22 mouse cellular contexts compared by ENCODE assay signal in the genomic region with DNA sequence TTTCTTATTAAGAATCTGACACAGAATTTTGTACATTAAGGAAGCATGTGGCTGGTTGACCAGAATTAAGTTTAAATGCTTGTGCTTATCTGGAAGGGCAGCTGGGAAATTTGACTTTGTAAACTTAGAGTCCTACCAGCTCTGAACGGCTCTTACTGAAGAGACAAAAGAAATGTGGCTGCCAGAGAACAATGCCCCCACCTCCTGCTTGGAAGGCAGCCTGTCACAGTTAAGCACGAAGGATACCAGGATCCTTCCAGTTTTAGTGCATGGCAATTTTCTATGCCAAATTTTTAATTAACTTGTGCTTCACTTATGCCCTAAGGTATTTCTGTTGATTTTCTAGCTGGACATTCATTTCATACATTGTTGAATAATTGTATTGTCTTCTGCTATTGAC.
"Had no signal": no experiment of that assay in that cellular context is flagged by ENCODE, and none has a peak within 500 bp of the region (broad histone marks: within the 10 kb centered on the region; RNA-seq: fewer than 3 reads in every experiment).

No protein-coding gene starts in this region.

- H3K27ac ChIP-seq: gastrocnemius, adult 2 months; heart, embryonic 10.5 days; hindbrain, embryonic 13.5 days; hindbrain, embryonic 15.5 days; intestine, embryonic 15.5 days; layer of hippocampus, adult 2 months; limb, embryonic 10.5 days; limb, embryonic 12.5 days had no signal

- H3K4me3 ChIP-seq: gastrocnemius, adult 2 months; heart, embryonic 10.5 days; heart, embryonic 12.5 days; hindbrain, embryonic 13.5 days; hindbrain, embryonic 15.5 days; intestine, embryonic 15.5 days; layer of hippocampus, adult 2 months; limb, embryonic 10.5 days; limb, embryonic 12.5 days had no signal

- ATAC-seq: inflammation-experienced regulatory T-cells, adult 6 months; intestine, embryonic 15.5 days; intestine, postnatal 0 days had no signal

- H3K36me3 ChIP-seq: heart, embryonic 10.5 days; heart, embryonic 12.5 days; hindbrain, embryonic 13.5 days; hindbrain, embryonic 15.5 days; intestine, embryonic 15.5 days; limb, embryonic 10.5 days; limb, embryonic 12.5 days had no signal

- H3K9me3 ChIP-seq: heart, embryonic 10.5 days; heart, embryonic 12.5 days; hindbrain, embryonic 13.5 days; hindbrain, embryonic 15.5 days; intestine, embryonic 15.5 days; limb, embryonic 10.5 days; limb, embryonic 12.5 days had no signal

- H3K9ac ChIP-seq: heart, embryonic 12.5 days; hindbrain, embryonic 13.5 days; hindbrain, embryonic 15.5 days; intestine, embryonic 15.5 days; limb, embryonic 12.5 days had no signal

- H3K4me1 ChIP-seq: heart, embryonic 10.5 days; heart, embryonic 12.5 days; intestine, embryonic 15.5 days; limb, embryonic 12.5 days had no signal

- H3K27me3 ChIP-seq: heart, embryonic 12.5 days; hindbrain, embryonic 13.5 days; hindbrain, embryonic 15.5 days; intestine, embryonic 15.5 days; limb, embryonic 12.5 days had no signal

- H3K4me2 ChIP-seq: heart, embryonic 12.5 days; hindbrain, embryonic 13.5 days; hindbrain, embryonic 15.5 days; intestine, embryonic 15.5 days; limb, embryonic 12.5 days had no signal

- DNase-seq: gastrocnemius, adult 2 months; gastrocnemius, postnatal 10 days; gastrocnemius, postnatal 25 days; heart, adult 18-20 months; heart, postnatal 10 days; heart, postnatal 4 days; kidney, adult 18-20 months; kidney, adult 8-10 months; kidney, postnatal 10 days; kidney, postnatal 25 days; kidney, postnatal 4 days; liver had no signal
